Mouse (Mus musculus): ENCODE measurements around the gene Etv2. TPM values are rescaled to one million over a fixed set of nuclear protein-coding genes. Genes with fewer than 3 reads are reported as not detected.

Gene Etv2
- not detected for polyA plus RNA-seq (2014; fragmentation: Illumina TruSeq; extraction: RNeasy Lipid Tissue Mini Kit (QIAGEN cat#74804); ENCODE audit: low read depth, low replicate concordance)

DNA sequence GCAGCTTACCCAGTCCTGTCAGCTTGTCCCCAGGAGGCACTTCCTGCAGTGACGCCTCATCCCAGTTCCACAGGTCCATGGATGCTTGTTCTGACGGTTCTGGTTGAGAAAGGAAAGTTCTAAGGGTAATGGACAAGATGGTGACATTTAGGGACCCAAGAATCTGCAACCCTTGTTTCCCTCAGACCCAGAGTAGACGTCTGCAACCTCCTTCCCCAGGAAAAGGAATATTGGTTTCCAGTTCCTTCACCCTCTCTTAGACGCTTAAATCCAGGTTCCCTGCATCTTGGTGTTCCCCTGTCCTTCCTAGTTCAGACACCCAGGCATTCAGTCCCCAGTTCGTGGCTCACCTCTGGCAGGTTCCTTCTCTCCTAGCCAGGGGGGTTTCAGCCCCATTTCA, at the start of gene Etv2:
TSS of gene Etv2 (minus strand) at position 101 of the 400 bp plus-strand sequence.

DNA sequence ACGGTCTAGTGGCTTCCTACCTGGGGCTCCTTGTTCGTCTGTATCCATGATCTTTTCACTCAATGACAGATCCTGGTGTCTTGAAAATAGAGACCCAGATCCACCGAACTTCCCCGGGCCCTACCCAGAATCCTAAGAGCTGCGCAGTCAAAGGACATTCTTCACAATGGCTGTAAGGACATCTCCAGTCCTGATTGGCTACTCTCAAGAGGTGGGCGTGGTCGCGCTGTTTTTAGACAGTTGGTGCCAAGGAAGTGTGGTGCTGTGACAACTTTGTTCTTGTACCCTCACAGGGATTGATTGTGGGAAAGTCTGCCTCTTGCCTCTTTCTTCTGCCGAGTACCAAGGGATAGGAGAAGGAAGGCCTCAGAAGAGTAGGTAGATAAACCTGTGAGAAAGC, 35.8 kb upstream of the Etv2 start, which contains the start of gene Pmis2:
TSS of gene Pmis2 (minus strand) at position 126 of the 400 bp plus-strand sequence.

DNA sequence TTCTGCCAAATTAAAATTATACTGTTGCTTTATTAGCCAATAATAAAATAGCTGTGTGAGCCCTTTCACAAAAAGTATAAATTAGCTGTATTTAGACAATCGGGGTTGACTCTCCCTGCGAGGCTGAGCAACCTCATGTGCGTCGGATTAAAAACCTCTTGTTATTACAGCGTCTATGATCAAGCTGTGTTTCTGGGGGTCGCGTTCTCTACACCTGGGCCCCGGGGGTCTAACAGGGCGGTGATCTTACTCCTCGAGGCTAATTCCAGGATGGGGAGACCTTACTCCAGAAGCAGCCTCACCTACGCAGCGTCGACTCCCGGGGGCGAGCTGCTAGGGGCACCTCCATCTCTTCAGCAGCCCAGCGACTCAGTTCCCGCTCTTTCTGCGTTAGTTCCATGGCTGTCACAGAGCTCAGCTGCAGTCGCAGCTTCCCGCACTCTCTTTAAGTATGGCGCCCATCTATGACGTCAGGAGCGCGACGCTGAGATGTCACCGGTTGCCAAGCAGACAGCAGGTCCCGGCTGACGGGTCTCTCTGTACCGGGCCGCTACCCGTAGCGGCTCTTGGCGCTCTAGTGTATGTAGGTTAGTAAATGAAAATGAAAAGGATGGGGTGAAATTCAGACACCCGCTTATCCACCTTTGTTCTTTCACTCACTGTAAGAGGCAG, 29.0 kb upstream of the Etv2 start, which contains the start of gene Haus5:
TSS of gene Haus5 (minus strand) at position 466 of the 672 bp plus-strand sequence.

GRCm38 (mm10) chr7:30649591-30650540, 14.2 kb upstream of the Etv2 start, which contains the start of gene Rbm42:
Gene Rbm42, minus strand, starts transcription at chr7:30650317.

GRCm38 (mm10) chr7:30625530-30626384, 9.9 kb downstream of the Etv2 start, which contains the start of gene Cox6b1:
Gene Cox6b1, minus strand, starts transcription at chr7:30626151.

DNA sequence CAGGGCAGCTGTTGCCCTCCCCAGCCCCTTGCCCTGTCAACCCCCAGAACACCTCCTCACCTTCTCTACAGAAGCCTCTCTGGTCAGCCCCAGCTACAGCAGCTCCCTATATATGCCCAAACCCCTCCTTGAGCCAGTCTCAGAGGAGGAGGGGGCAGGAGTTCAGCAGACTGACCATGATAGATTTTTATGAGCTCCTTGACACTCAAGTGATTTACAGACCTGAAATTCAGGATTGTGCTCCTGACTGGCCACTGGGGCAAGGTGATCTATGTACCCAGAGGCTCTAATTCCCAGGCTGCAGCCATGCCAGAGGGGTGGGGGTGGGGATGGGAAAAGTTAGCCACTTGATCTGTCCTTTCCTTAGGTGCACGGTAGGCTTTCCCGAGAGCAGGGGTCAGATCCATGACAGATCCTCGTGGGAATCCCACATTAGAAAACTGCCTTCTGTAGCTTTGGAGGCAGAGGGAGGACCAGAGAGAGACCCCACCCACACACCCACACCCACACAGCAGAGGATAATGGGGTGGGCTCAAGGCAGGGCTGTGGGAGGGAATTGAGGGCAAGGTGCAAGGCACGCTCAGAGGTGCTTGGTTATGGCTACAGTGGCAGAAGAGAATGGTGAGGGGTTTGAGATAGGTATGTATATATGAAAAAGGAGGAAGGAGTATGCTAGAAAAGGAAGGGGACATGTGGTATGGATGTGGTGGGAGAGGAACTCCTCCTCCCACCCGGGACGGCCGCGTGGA, 22.8 kb downstream of the Etv2 start, which contains the start of gene Upk1a:
TSS of gene Upk1a (minus strand) at position 194 of the 749 bp plus-strand sequence.

DNA sequence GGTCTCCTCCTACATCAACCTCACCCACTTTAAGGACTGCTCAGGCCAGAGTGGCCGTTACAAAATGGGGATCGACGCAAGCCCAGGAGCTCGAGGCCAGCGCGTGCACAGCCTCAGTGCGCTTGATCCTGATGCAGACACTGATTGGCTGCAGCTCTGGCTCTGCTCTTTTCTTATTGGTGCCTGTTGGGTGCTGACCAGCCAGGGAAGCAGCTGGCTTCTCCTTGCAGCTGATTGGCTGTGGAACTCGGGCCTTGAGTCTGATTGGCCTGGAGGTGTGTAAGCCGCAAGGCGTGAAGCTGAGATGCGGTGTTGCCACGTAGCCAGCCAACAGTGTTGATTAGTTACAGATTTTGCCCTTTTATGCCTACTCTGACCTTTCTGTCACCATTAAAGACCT, 36.9 kb downstream of the Etv2 start, which contains the start of gene Zbtb32:
TSS of gene Zbtb32 (minus strand) at position 124 of the 400 bp plus-strand sequence.

DNA sequence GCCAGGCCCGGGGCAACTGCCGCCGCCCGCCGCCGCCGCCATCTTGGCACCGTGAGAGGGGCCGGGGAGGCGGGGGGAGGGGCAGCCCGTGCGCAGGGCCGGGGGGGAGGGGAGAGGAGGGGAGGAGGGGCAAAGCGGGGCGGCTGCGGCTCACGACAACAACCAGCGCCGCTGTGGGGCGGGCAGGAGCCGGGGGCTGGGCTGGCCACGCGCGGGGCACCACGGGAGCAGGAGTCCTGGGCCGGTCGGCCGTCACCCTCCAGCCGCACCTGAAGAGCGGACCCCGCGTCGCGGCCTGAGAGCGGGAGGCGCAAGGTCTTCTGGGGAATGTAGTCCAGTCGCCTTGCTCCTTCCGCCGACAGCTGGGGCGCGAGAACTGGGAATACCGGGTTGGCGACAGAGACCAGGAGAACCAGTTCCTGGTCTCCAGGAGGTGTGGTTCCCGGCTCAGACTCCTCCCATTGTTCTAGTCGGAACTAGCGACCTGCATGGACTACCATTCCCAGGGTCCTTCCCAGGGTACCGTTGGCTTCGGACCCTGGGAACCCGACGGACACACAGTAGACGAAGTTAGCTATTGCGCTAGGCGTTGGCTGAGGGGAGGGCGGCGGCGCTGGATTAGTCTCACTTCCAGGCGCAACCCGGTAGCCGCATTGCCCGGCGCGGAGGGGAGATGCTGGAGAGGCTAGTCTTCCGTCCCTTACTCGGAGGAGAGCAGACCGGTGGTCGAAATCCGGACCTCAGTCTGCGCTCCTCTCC, 46.8 kb downstream of the Etv2 start, which contains the start of gene Kmt2b:
TSS of gene Kmt2b (minus strand) at position 51 of the 759 bp plus-strand sequence.

Other genes with a start within 250 kb of the Etv2 start
- gene Tyrobp, start 222.1 kb downstream of the Etv2 start, polyA plus RNA-seq (2014; fragmentation: Illumina TruSeq; extraction: RNeasy Lipid Tissue Mini Kit (QIAGEN cat#74804); ENCODE audit: low read depth, low replicate concordance), result 2.4 TPM
- not detected for gene Hcst, start 216.0 kb downstream of the Etv2 start, polyA plus RNA-seq (2014; fragmentation: Illumina TruSeq; extraction: RNeasy Lipid Tissue Mini Kit (QIAGEN cat#74804); ENCODE audit: low read depth, low replicate concordance)
- gene Nfkbid, start 214.1 kb downstream of the Etv2 start, polyA plus RNA-seq (2014; fragmentation: Illumina TruSeq; extraction: RNeasy Lipid Tissue Mini Kit (QIAGEN cat#74804); ENCODE audit: low read depth, low replicate concordance), result 1.4 TPM
- gene Aplp1, start 190.3 kb downstream of the Etv2 start, polyA plus RNA-seq (2014; fragmentation: Illumina TruSeq; extraction: RNeasy Lipid Tissue Mini Kit (QIAGEN cat#74804); ENCODE audit: low read depth, low replicate concordance), result 3.2 TPM
- gene Kirrel2, start 178.2 kb downstream of the Etv2 start, polyA plus RNA-seq (2014; fragmentation: Illumina TruSeq; extraction: RNeasy Lipid Tissue Mini Kit (QIAGEN cat#74804); ENCODE audit: low read depth, low replicate concordance), result not detected
- gene Nphs1, start 177.5 kb downstream of the Etv2 start, polyA plus RNA-seq (2014; fragmentation: Illumina TruSeq; extraction: RNeasy Lipid Tissue Mini Kit (QIAGEN cat#74804); ENCODE audit: low read depth, low replicate concordance), result not detected
- not detected for gene Prodh2, start 142.2 kb downstream of the Etv2 start, polyA plus RNA-seq (2014; fragmentation: Illumina TruSeq; extraction: RNeasy Lipid Tissue Mini Kit (QIAGEN cat#74804); ENCODE audit: low read depth, low replicate concordance)
- 0.54 TPM for gene Arhgap33, start 100.8 kb downstream of the Etv2 start, polyA plus RNA-seq (2014; fragmentation: Illumina TruSeq; extraction: RNeasy Lipid Tissue Mini Kit (QIAGEN cat#74804); ENCODE audit: low read depth, low replicate concordance)
- 35.6 TPM for gene Hspb6, start 83.7 kb downstream of the Etv2 start, polyA plus RNA-seq (2014; fragmentation: Illumina TruSeq; extraction: RNeasy Lipid Tissue Mini Kit (QIAGEN cat#74804); ENCODE audit: low read depth, low replicate concordance)
- gene Proser3, start 83.6 kb downstream of the Etv2 start, polyA plus RNA-seq (2014; fragmentation: Illumina TruSeq; extraction: RNeasy Lipid Tissue Mini Kit (QIAGEN cat#74804); ENCODE audit: low read depth, low replicate concordance), result 2.2 TPM
- gene Lin37, start 76.0 kb downstream of the Etv2 start, polyA plus RNA-seq (2014; fragmentation: Illumina TruSeq; extraction: RNeasy Lipid Tissue Mini Kit (QIAGEN cat#74804); ENCODE audit: low read depth, low replicate concordance), result 3.1 TPM
- 9.0 TPM for gene U2af1l4, start 72.6 kb downstream of the Etv2 start, polyA plus RNA-seq (2014; fragmentation: Illumina TruSeq; extraction: RNeasy Lipid Tissue Mini Kit (QIAGEN cat#74804); ENCODE audit: low read depth, low replicate concordance)
- 6.2 TPM for gene Gm49396, start 72.5 kb downstream of the Etv2 start, polyA plus RNA-seq (2014; fragmentation: Illumina TruSeq; extraction: RNeasy Lipid Tissue Mini Kit (QIAGEN cat#74804); ENCODE audit: low read depth, low replicate concordance)
- gene Psenen, start 72.2 kb downstream of the Etv2 start, polyA plus RNA-seq (2014; fragmentation: Illumina TruSeq; extraction: RNeasy Lipid Tissue Mini Kit (QIAGEN cat#74804); ENCODE audit: low read depth, low replicate concordance), result 28.7 TPM
- not detected for gene Igflr1, start 70.4 kb downstream of the Etv2 start, polyA plus RNA-seq (2014; fragmentation: Illumina TruSeq; extraction: RNeasy Lipid Tissue Mini Kit (QIAGEN cat#74804); ENCODE audit: low read depth, low replicate concordance)
- 9.5 TPM for gene Kmt2b, start 47.1 kb downstream of the Etv2 start, polyA plus RNA-seq (2014; fragmentation: Illumina TruSeq; extraction: RNeasy Lipid Tissue Mini Kit (QIAGEN cat#74804); ENCODE audit: low read depth, low replicate concordance)
- not detected for gene Zbtb32, start 36.9 kb downstream of the Etv2 start, polyA plus RNA-seq (2014; fragmentation: Illumina TruSeq; extraction: RNeasy Lipid Tissue Mini Kit (QIAGEN cat#74804); ENCODE audit: low read depth, low replicate concordance)
- gene Upk1a, start 23.0 kb downstream of the Etv2 start, polyA plus RNA-seq (2014; fragmentation: Illumina TruSeq; extraction: RNeasy Lipid Tissue Mini Kit (QIAGEN cat#74804); ENCODE audit: low read depth, low replicate concordance), result not detected
- 1,311 TPM for gene Cox6b1, start 9.7 kb downstream of the Etv2 start, polyA plus RNA-seq (2014; fragmentation: Illumina TruSeq; extraction: RNeasy Lipid Tissue Mini Kit (QIAGEN cat#74804); ENCODE audit: low read depth, low replicate concordance)
- gene Rbm42, start 14.5 kb upstream of the Etv2 start, polyA plus RNA-seq (2014; fragmentation: Illumina TruSeq; extraction: RNeasy Lipid Tissue Mini Kit (QIAGEN cat#74804); ENCODE audit: low read depth, low replicate concordance), result not detected
- 3.0 TPM for gene Haus5, start 29.1 kb upstream of the Etv2 start, polyA plus RNA-seq (2014; fragmentation: Illumina TruSeq; extraction: RNeasy Lipid Tissue Mini Kit (QIAGEN cat#74804); ENCODE audit: low read depth, low replicate concordance)
- gene Pmis2, start 35.8 kb upstream of the Etv2 start, polyA plus RNA-seq (2014; fragmentation: Illumina TruSeq; extraction: RNeasy Lipid Tissue Mini Kit (QIAGEN cat#74804); ENCODE audit: low read depth, low replicate concordance), result not detected
- not detected for gene 2200002J24Rik, start 63.1 kb upstream of the Etv2 start, polyA plus RNA-seq (2014; fragmentation: Illumina TruSeq; extraction: RNeasy Lipid Tissue Mini Kit (QIAGEN cat#74804); ENCODE audit: low read depth, low replicate concordance)
- gene Atp4a, start 76.4 kb upstream of the Etv2 start, polyA plus RNA-seq (2014; fragmentation: Illumina TruSeq; extraction: RNeasy Lipid Tissue Mini Kit (QIAGEN cat#74804); ENCODE audit: low read depth, low replicate concordance), result not detected
- gene Tmem147, start 93.7 kb upstream of the Etv2 start, polyA plus RNA-seq (2014; fragmentation: Illumina TruSeq; extraction: RNeasy Lipid Tissue Mini Kit (QIAGEN cat#74804); ENCODE audit: low read depth, low replicate concordance), result 7.3 TPM
- not detected for gene Gapdhs, start 107.8 kb upstream of the Etv2 start, polyA plus RNA-seq (2014; fragmentation: Illumina TruSeq; extraction: RNeasy Lipid Tissue Mini Kit (QIAGEN cat#74804); ENCODE audit: low read depth, low replicate concordance)
- gene Sbsn, start 115.6 kb upstream of the Etv2 start, polyA plus RNA-seq (2014; fragmentation: Illumina TruSeq; extraction: RNeasy Lipid Tissue Mini Kit (QIAGEN cat#74804); ENCODE audit: low read depth, low replicate concordance), result 0.69 TPM
- gene Dmkn, start 127.9 kb upstream of the Etv2 start, polyA plus RNA-seq (2014; fragmentation: Illumina TruSeq; extraction: RNeasy Lipid Tissue Mini Kit (QIAGEN cat#74804); ENCODE audit: low read depth, low replicate concordance), result 2.5 TPM
- not detected for gene Krtdap, start 152.0 kb upstream of the Etv2 start, polyA plus RNA-seq (2014; fragmentation: Illumina TruSeq; extraction: RNeasy Lipid Tissue Mini Kit (QIAGEN cat#74804); ENCODE audit: low read depth, low replicate concordance)
- 11.9 TPM for gene Ffar2, start 187.9 kb upstream of the Etv2 start, polyA plus RNA-seq (2014; fragmentation: Illumina TruSeq; extraction: RNeasy Lipid Tissue Mini Kit (QIAGEN cat#74804); ENCODE audit: low read depth, low replicate concordance)
- not detected for gene Ffar3, start 220.3 kb upstream of the Etv2 start, polyA plus RNA-seq (2014; fragmentation: Illumina TruSeq; extraction: RNeasy Lipid Tissue Mini Kit (QIAGEN cat#74804); ENCODE audit: low read depth, low replicate concordance)
- 0.91 TPM for gene Ffar1, start 225.7 kb upstream of the Etv2 start, polyA plus RNA-seq (2014; fragmentation: Illumina TruSeq; extraction: RNeasy Lipid Tissue Mini Kit (QIAGEN cat#74804); ENCODE audit: low read depth, low replicate concordance)
- gene Cd22, start 244.5 kb upstream of the Etv2 start, polyA plus RNA-seq (2014; fragmentation: Illumina TruSeq; extraction: RNeasy Lipid Tissue Mini Kit (QIAGEN cat#74804); ENCODE audit: low read depth, low replicate concordance), result 9.5 TPM